8 mouse cellular contexts compared by ENCODE assay signal in the genomic region with DNA sequence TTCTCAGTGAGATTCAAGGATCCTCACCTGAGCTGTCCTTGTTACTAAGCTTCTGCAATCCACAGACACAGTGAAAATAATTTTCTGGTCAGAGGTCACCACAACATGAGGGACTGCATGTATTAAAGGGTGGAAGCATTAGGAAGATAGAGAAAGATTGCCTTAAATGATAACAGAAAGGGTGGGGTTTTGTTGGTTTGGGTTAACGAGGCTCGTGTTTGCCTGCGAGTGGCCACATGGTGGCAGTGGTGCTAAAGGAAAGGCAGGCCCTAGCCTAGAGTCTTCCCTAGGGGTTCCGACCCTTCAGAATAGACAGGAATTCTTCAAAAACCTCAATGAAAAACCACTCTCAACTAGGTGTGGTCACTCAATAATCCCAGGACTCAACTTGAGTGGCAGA. TPM values are rescaled to one million over a fixed set of nuclear protein-coding genes. Genes with fewer than 3 reads are reported as not detected.
DNase-seq lines count a peak whose midpoint lies in the region; ATAC-seq and TF ChIP-seq lines count a peak whose summit lies in the region.

No protein-coding gene starts in this region.

- H3K9ac ChIP-seq in hindbrain, embryonic 16.5 days (ENCODE audit: low read depth, low read length) = no peak overlapping the region
- no peak overlapping the region for H3K9ac ChIP-seq in lung, postnatal 0 days (replicated peaks; ENCODE audit: low read depth)

- peak; percentile 86 for TF ChIP-seq CTCF in lung, postnatal 0 days (IDR thresholded peaks at IDR 0.05)

- H3K9me3 ChIP-seq in hindbrain, embryonic 16.5 days (ENCODE audit: control insufficient read depth, low read length) = no peaks in the 10 kb centered on the region
- H3K9me3 ChIP-seq in lung, postnatal 0 days (ENCODE audit: low read length) = no peaks in the 10 kb centered on the region

- H3K4me1 ChIP-seq in hindbrain, embryonic 16.5 days (ENCODE audit: control insufficient read depth, insufficient read depth, low read depth, low read length) = no peaks in the 10 kb centered on the region
- H3K4me1 ChIP-seq in lung, postnatal 0 days (ENCODE audit: insufficient read depth, low read depth, low read length) = no peaks in the 10 kb centered on the region

- H3K4me2 ChIP-seq in hindbrain, embryonic 16.5 days (ENCODE audit: low read length) = no peak overlapping the region
- no peak overlapping the region for H3K4me2 ChIP-seq in lung, postnatal 0 days (replicated peaks; ENCODE audit: low read depth, low read length)

- peak; percentile 45 to 52 for DNase-seq in cerebellum, adult 18-20 months
- no peak for DNase-seq in cerebellum, adult 9-11 months
- DNase-seq in ovary, postnatal 36 days (ENCODE audit: low spot score) = peak; percentile 41
- DNase-seq in ovary, adult 18-20 months (ENCODE audit: low spot score) = no peak
- peak; percentile 50 to 75 for DNase-seq in cerebellum, postnatal 25 days
- peak; percentile 69 for DNase-seq in lung, postnatal 0 days (ENCODE audit: low spot score)
- peak; percentile 72 for DNase-seq in testis, postnatal 10 days (ENCODE audit: low spot score)

- ATAC-seq in hindbrain, embryonic 16.5 days = peak; percentile 63; the same call in 1 of the 2 replicates
- ATAC-seq in lung, postnatal 0 days = peak; percentile 58

- no peaks in the 10 kb centered on the region for H3K27me3 ChIP-seq in hindbrain, embryonic 16.5 days (replicated peaks; ENCODE audit: control insufficient read depth, insufficient read depth, low read length)
- H3K27me3 ChIP-seq in lung, postnatal 0 days (replicated peaks; ENCODE audit: insufficient read depth, low read length) = no peaks in the 10 kb centered on the region

- H3K36me3 ChIP-seq in hindbrain, embryonic 16.5 days (ENCODE audit: control insufficient read depth, insufficient read depth, low read length) = no peaks in the 10 kb centered on the region
- H3K36me3 ChIP-seq in lung, postnatal 0 days (ENCODE audit: insufficient read depth, low read length) = no peaks in the 10 kb centered on the region

- no peak for TF ChIP-seq EP300 in lung, postnatal 0 days (IDR thresholded peaks at IDR 0.05)

- H3K4me3 ChIP-seq in hindbrain, embryonic 16.5 days (ENCODE audit: low read length) = no peak overlapping the region
- H3K4me3 ChIP-seq in lung, postnatal 0 days (ENCODE audit: low read depth, low read length) = no peak overlapping the region

- 17% methylated on average over 4 of the region's 4 CpGs for whole genome bisulfite sequencing in hindbrain, embryonic 16.5 days
- WGBS in lung, postnatal 0 days = 7% methylated on average over 4 of the region's 4 CpGs

- no peak overlapping the region for H3K27ac ChIP-seq in hindbrain, embryonic 16.5 days (ENCODE audit: low read depth, low read length)
- no peak overlapping the region for H3K27ac ChIP-seq in lung, postnatal 0 days (ENCODE audit: low read length)

RNA-seq across cellular contexts. Expression of a gene that starts 14.9 kb away (rescaled TPM):
- 0.10 and 0.30 TPM in 2 replicates for polyA plus RNA-seq in hindbrain, embryonic 16.5 days (2015; fragmentation: Nextera tagmentation; extraction: Ambion mirVana)
- polyA plus RNA-seq in lung, postnatal 0 days (2015; fragmentation: Nextera tagmentation; extraction: Ambion mirVana) = 2.7 and 3.0 TPM in 2 replicates

RNA-seq across cellular contexts. Expression of a gene that starts 55.0 kb away (rescaled TPM):
- 283 and 334 TPM in 2 replicates for polyA plus RNA-seq in hindbrain, embryonic 16.5 days (2015; fragmentation: Nextera tagmentation; extraction: Ambion mirVana)
- 380 and 393 TPM in 2 replicates for polyA plus RNA-seq in lung, postnatal 0 days (2015; fragmentation: Nextera tagmentation; extraction: Ambion mirVana)

Comparison
In these comparisons a context has a peak if more than half of its experiments do, and no peak if none do; other contexts are left out.
1. DNase-seq: peak in cerebellum, adult 18-20 months (2 of 2), ovary, postnatal 36 days (single experiment), cerebellum, postnatal 25 days (2 of 2), lung, postnatal 0 days (single experiment) and testis, postnatal 10 days (single experiment); none in cerebellum, adult 9-11 months (single experiment) and ovary, adult 18-20 months (single experiment).